Mouse (Mus musculus) spleen, embryonic (tissue): ENCODE measurements at regions not wholly inside any gene's neighbourhood (a gene's known extent, or its start where the extent isn't known, plus 50 kb on each side); places are given as distances from the start of the nearest gene placed in this dataset.

ENCODE experiments used
- CTCF ChIA-PET: fragments of 350-600 bp; sonication (Branson Sonifier 250); formaldehyde crosslinking; loops from one replicate; lab custom pipeline; 2022; lab: Charles Lee

- CTCF ChIA-PET = no interaction called here
Observed at GRCm38 (mm10) chr4:57362652-57363051, 61.0 kb upstream of the Ptpn3 start.

GRCm38 (mm10) chr4:57369736-57370373 is 64.2 kb upstream of the Palm2 start:
- CTCF ChIA-PET = interaction anchor here (0.8 kb wide), 2 partner anchors 656 to 1243 kb away, joined by 6 to 9 read pairs; no protein-coding TSS in a partner anchor

GRCm38 (mm10) chr4:57377872-57378271 is 56.2 kb upstream of the Palm2 start:
- CTCF ChIA-PET = interaction anchor here (0.7 kb wide), 1 partner anchor 586 kb away, joined by 4 read pairs; no protein-coding TSS in a partner anchor

GRCm38 (mm10) chr4:57380063-57380800 is 53.8 kb upstream of the Palm2 start:
- CTCF ChIA-PET = no interaction called here

- CTCF ChIA-PET = no interaction called here
Observed at GRCm38 (mm10) chr4:57381306-57381705, 52.7 kb upstream of the Palm2 start.
